Mouse (Mus musculus) liver, adult 2 months (tissue): Measurements from ENCODE around the gene Shisa6. TPM values are rescaled to one million over a fixed set of nuclear protein-coding genes. Genes with fewer than 3 reads are reported as not detected.

ENCODE experiments used
- DNase-seq: peaks from one replicate; pipeline ENCODE4 v3.0.0-alpha.2; 2011; ENCODE audit warnings: low read depth, low spot score; ENCODE audit errors: extremely low read depth
- H3K27ac ChIP-seq: fragments of 200-500 bp; replicated peaks from 2 replicates; pipeline ENCODE4 v1.5.1; 2012; ENCODE audit warnings: low read depth, mild to moderate bottlenecking, control low read depth, inconsistent platforms, low read length; ENCODE audit not compliant: insufficient read depth
- H3K27me3 ChIP-seq: fragments of 200-500 bp; 2 replicates; pipeline ENCODE4 v1.6.1; 2012; ENCODE audit warnings: mild to moderate bottlenecking, moderate library complexity, low read length, inconsistent platforms; ENCODE audit not compliant: control insufficient read depth, insufficient read depth
- H3K36me3 ChIP-seq: fragments of 200-500 bp; 2 replicates; pipeline ENCODE4 v1.6.1; 2012; ENCODE audit warnings: low read length, inconsistent platforms; ENCODE audit not compliant: control insufficient read depth, insufficient read depth
- H3K4me1 ChIP-seq: fragments of 200-500 bp; 2 replicates; pipeline ENCODE4 v1.6.1; 2011; ENCODE audit warnings: low read length; ENCODE audit not compliant: control insufficient read depth, insufficient read depth
- H3K4me3 ChIP-seq: fragments of 200-500 bp; 2 replicates; pipeline ENCODE4 v1.5.1; 2011; ENCODE audit warnings: low read depth, mild to moderate bottlenecking, control low read depth, low read length, moderate library complexity; ENCODE audit not compliant: insufficient read depth
- H3K79me2 ChIP-seq: fragments of 200-500 bp; 2 replicates; pipeline ENCODE4 v1.6.1; 2012; ENCODE audit warnings: inconsistent platforms, mild to moderate bottlenecking, low read length, moderate library complexity; ENCODE audit not compliant: control insufficient read depth, insufficient read depth
- H3K9ac ChIP-seq: fragments of 200-500 bp; 2 replicates; pipeline ENCODE4 v1.6.1; 2012; ENCODE audit warnings: low read depth, mild to moderate bottlenecking, control low read depth, inconsistent platforms, low read length
- CTCF ChIP-seq: fragments of 200-500 bp; IDR thresholded peaks from 2 replicates; pipeline ENCODE4 v1.5.1; 2011; ENCODE audit warnings: low read depth, low read length, control low read depth
- POLR2A ChIP-seq: fragments of 200-500 bp; IDR thresholded peaks from 2 replicates; pipeline ENCODE4 v1.6.1; 2011; ENCODE audit warnings: low read length, control low read depth; ENCODE audit not compliant: insufficient read depth; ENCODE audit errors: extremely low read depth
- WGBS: fragments of 180-500 bp; shearing (Covaris S2); methylation state at CpG from one replicate; pipeline ENCODE4 v1.1.7; 2018; 5-methylcytosine and 5-hydroxymethylcytosine counted together
- polyA plus RNA-seq: library from polyadenylated mRNA; depleted of rRNA; stranded (reverse); fragments of >200 nt; gene quantifications from 2 replicates; pipeline ENCODE4 v1.2.3, GENCODE M21; 2012
- total RNA-seq: library from RNA; depleted of rRNA; stranded (reverse); fragments of >200 nt; gene quantifications from 2 replicates; pipeline ENCODE4 v1.2.3, GENCODE M21; 2014

The Shisa6 gene
- total and polyA plus RNA-seq, 2 experiments, result not detected

DNA sequence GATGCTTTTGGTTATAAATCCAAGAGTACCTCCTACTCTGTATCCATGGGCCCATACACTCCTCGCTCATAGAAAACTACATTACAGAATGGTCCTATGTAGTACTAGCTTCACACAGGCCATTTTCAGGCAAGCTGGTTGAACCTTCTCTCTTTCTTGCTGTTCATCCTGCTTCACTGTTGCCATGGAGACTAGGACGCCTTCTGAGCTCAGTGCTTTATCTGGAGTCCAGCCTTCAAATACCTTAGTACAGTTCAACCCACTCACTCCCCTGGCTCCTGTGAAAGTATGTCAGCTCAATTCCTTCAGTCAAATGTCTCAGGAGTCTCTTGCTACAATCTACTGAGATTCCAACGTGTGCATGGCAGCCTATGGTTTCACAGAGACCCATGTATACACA is 154.0 kb downstream of the Shisa6 start:
- Histone ChIP-seq H3K36me3 (no peaks in the 10 kb centered on the region), H3K27ac (no peak overlapping the region), H3K27me3 (no peaks in the 10 kb centered on the region), H3K4me1 (no peaks in the 10 kb centered on the region), H3K4me3 (no peak overlapping the region), H3K9ac (no peak overlapping the region), H3K79me2 (no peaks in the 10 kb centered on the region)
- TF ChIP-seq POLR2A (no peak), CTCF (no peak)
- 70% methylated on average over 3 of the region's 3 CpGs for WGBS
- no peak for DNase-seq

GRCm38 (mm10) chr11:66369764-66370163 is 156.0 kb downstream of the Shisa6 start:
- Histone ChIP-seq H3K27me3 (no peaks in the 10 kb centered on the region), H3K27ac (no peak overlapping the region), H3K9ac (no peak overlapping the region), H3K4me3 (no peak overlapping the region), H3K36me3 (no peaks in the 10 kb centered on the region), H3K4me1 (no peaks in the 10 kb centered on the region), H3K79me2 (no peaks in the 10 kb centered on the region)
- 75% methylated on average over 4 of the region's 4 CpGs for WGBS
- no peak for DNase-seq
- TF ChIP-seq CTCF (no peak), POLR2A (no peak)

DNA sequence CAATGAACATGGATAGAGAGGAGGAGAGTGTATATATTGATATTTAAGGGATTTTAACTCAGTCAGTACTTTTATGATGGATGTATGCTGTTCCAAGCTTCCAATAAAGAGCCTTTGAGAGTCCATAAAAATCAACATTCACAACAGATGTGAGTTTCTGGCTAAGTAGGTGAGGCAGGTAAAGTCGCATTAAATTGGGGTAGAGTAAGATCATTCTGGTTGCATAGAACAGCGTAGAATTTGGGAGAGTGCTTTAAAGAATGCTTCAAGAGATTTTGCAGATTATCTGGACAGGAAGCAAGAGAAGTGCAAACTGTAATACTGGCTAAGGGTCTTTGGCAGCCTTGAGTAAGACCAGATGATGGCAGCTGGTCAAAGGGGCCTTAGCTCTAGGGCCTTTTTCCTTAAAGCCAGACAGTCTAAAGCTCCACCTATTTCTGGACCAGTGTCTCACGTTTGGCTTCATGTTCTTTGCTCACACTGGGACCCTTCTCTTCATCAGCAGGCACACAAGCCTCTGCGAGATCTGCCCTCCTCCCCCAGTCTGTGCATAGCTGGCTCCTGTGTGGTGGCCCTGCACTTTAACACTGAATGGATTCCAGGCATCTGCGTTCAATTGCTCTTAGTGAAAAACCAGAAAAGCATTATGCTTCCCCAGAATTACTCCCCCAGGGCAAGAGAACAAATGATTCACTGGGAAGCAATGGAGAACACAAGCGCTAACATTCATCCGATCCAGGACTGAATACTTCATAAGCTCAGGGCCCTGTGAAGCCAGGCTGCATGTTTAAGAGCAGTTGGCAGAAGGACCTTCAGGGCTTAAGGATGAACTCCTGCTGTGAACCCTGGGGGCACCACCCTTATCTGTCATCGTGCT is 158.7 kb downstream of the Shisa6 start:
- H3K36me3 ChIP-seq, result no peaks in the 10 kb centered on the region
- TF ChIP-seq POLR2A, result no peak
- no peak for TF ChIP-seq CTCF
- H3K27me3 ChIP-seq, result no peaks in the 10 kb centered on the region
- no peak overlapping the region for H3K27ac ChIP-seq
- no peaks in the 10 kb centered on the region for H3K79me2 ChIP-seq
- H3K9ac ChIP-seq, result no peak overlapping the region
- H3K4me3 ChIP-seq, result no peak overlapping the region
- 73% methylated on average over 8 of the region's 8 CpGs for WGBS
- no peak for DNase-seq
- no peaks in the 10 kb centered on the region for H3K4me1 ChIP-seq

GRCm38 (mm10) chr11:66359811-66360210 is 166.0 kb downstream of the Shisa6 start:
- Histone ChIP-seq H3K27me3 (no peaks in the 10 kb centered on the region), H3K4me3 (no peak overlapping the region), H3K27ac (no peak overlapping the region), H3K79me2 (no peaks in the 10 kb centered on the region), H3K9ac (no peak overlapping the region), H3K36me3 (no peaks in the 10 kb centered on the region), H3K4me1 (no peaks in the 10 kb centered on the region)
- no peak for DNase-seq
- TF ChIP-seq POLR2A (no peak), CTCF (no peak)
- WGBS, result 49% methylated on average over 1 of the region's 1 CpGs

DNA sequence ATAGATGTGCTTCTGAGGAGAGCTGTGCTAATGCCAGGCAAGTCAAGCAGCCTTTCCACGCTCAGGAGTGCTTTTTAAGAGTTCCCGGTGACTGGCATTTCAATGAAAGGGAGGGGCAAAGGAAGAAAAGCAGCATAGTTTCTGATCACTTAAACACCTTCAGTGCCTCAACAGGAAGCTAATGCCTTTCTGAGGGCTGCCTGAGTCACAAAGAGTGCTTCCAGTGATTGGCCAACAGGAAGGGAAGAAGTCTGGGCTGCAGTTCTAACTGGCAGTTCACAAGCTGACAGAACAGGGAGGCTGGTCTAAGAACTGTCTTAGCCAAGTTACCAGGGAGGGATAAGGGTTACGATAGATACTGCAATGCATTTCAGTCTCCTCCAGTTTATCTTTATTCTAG is 180.9 kb downstream of the Shisa6 start:
- Histone ChIP-seq H3K27me3 (no peaks in the 10 kb centered on the region), H3K4me3 (no peak overlapping the region), H3K36me3 (no peaks in the 10 kb centered on the region), H3K79me2 (no peaks in the 10 kb centered on the region), H3K9ac (no peak overlapping the region), H3K27ac (no peak overlapping the region), H3K4me1 (no peaks in the 10 kb centered on the region)
- TF ChIP-seq POLR2A (no peak), CTCF (no peak)
- whole genome bisulfite sequencing, result 51% methylated on average over 3 of the region's 3 CpGs
- no peak for DNase-seq

DNA sequence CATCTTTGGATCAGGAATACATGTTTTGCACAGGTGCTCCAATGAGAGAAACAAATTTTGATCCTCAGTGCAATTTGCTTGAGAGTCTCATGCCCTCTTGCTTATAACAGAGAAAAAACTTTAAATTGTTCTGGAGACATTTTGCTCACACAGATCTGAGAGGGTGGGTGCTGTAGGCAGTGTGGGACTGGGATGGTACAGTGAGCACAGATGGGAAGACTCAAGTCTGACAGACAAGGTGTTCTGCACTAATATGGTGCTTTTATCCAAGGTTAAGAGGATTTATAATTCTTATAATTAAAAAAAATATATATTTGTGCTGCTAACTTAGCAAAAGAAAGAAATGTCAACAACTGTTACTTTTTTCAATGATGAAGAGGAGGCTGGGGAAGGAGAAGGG is 189.5 kb downstream of the Shisa6 start:
- Histone ChIP-seq H3K79me2 (no peaks in the 10 kb centered on the region), H3K36me3 (no peaks in the 10 kb centered on the region), H3K4me3 (no peak overlapping the region), H3K4me1 (no peaks in the 10 kb centered on the region), H3K27me3 (no peaks in the 10 kb centered on the region), H3K27ac (no peak overlapping the region), H3K9ac (no peak overlapping the region)
- DNase-seq, result no peak
- TF ChIP-seq CTCF (no peak), POLR2A (no peak)
